Mouse (Mus musculus) heart, embryonic 10.5 days (tissue): ENCODE measurements around the gene Rit1. TPM values are rescaled to one million over a fixed set of nuclear protein-coding genes. Genes with fewer than 3 reads are reported as not detected.
"Not testable (repeated sequence)": the region's sequence is repeated elsewhere in the genome, so short reads cannot be mapped to it uniquely, and the experiment has no call there.

ENCODE experiments used
- DNase-seq: peaks from one replicate; pipeline ENCODE4 v3.0.0-alpha.2; 2017; ENCODE audit warnings: low spot score
- H3K27ac ChIP-seq: fragments of 300-500 bp; sonication (generic); 2 replicates; pipeline ENCODE4 v1.5.1; 2016; ENCODE audit warnings: mild to moderate bottlenecking
- H3K27me3 ChIP-seq: fragments of 300-500 bp; sonication (generic); 2 replicates; pipeline ENCODE4 v1.6.1; 2016; ENCODE audit warnings: mild to moderate bottlenecking; ENCODE audit not compliant: poor library complexity, insufficient read depth, severe bottlenecking
- H3K36me3 ChIP-seq: fragments of 300-500 bp; sonication (generic); 2 replicates; pipeline ENCODE4 v1.6.1; 2016; ENCODE audit warnings: mild to moderate bottlenecking, moderate library complexity
- H3K4me1 ChIP-seq: fragments of 300-500 bp; sonication (generic); 2 replicates; pipeline ENCODE4 v1.6.1; 2016; ENCODE audit warnings: mild to moderate bottlenecking
- H3K4me3 ChIP-seq: fragments of 300-500 bp; sonication (generic); 2 replicates; pipeline ENCODE4 v1.5.1; 2016; ENCODE audit warnings: mild to moderate bottlenecking, moderate library complexity
- H3K9me3 ChIP-seq: fragments of 300-500 bp; sonication (generic); 2 replicates; pipeline ENCODE4 v1.6.1; 2016; ENCODE audit warnings: mild to moderate bottlenecking, moderate library complexity
- WGBS: fragments of 180-500 bp; shearing (Covaris S2); methylation state at CpG from one replicate; pipeline ENCODE4 v1.1.7; 2016; 5-methylcytosine and 5-hydroxymethylcytosine counted together
- polyA plus RNA-seq: library from polyadenylated mRNA; unstranded; fragments of >200 nt; fragmentation: Nextera tagmentation; extraction: Ambion mirVana; gene quantifications from 2 replicates; pipeline ENCODE4 v1.2.1, GENCODE M21; 2016

Rit1 gene
- polyA plus RNA-seq, 1 experiment from 2014 or later, result 42.5 TPM

DNA sequence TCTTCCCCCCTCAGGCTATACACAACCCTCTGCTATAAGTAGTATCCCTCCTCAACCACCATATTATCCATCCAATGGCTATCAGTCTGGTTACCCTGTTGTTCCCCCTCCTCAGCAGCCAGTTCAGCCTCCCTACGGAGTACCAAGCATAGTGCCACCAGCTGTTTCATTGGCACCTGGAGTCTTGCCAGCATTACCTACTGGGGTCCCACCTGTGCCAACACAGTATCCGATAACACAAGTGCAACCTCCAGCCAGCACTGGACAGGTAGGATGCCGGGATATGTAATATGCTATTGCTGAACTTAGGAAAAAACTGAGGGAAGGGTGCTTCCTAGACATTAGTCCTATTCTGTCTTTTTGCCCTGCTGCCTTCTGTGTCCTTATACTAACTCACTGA, 16.4 kb upstream of the Rit1 start:
- DNase-seq, result peak; percentile 66
- H3K36me3 ChIP-seq, result peaks cover 98% of the 10 kb centered on the region
- H3K27ac ChIP-seq, result no peak overlapping the region
- no peaks in the 10 kb centered on the region for H3K27me3 ChIP-seq
- peaks cover 8% of the 10 kb centered on the region; the same call in 1 of the 2 replicates for H3K4me1 ChIP-seq
- no peaks in the 10 kb centered on the region for H3K9me3 ChIP-seq
- H3K4me3 ChIP-seq, result no peak overlapping the region
- WGBS, result 94% methylated on average over 3 of the region's 3 CpGs

DNA sequence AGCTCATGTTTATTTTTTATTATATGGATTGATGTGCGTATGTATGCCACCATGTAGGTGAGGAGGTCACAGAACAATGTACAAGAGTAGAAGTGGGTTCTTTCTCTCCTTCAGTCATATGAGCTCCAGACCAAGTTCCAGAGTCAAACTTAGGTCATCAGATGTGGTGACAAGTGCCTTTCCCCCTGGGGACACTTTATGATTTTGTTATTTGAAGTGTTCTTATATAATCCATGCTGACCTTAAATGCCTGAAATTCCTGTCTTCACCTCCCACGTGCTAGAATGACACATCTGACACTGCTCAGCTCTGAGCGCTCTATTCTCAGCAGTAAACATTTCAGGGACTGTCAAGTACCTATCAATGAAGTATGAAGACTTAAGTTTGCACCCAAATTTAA, 15.4 kb upstream of the Rit1 start:
- WGBS, result 55% methylated on average over 3 of the region's 3 CpGs
- no peak for DNase-seq
- H3K36me3 ChIP-seq, result peaks cover 98% of the 10 kb centered on the region
- no peaks in the 10 kb centered on the region for H3K27me3 ChIP-seq
- no peak overlapping the region for H3K27ac ChIP-seq
- no peak overlapping the region for H3K4me3 ChIP-seq
- H3K9me3 ChIP-seq, result no peaks in the 10 kb centered on the region
- H3K4me1 ChIP-seq, result peaks cover 8% of the 10 kb centered on the region; the same call in 1 of the 2 replicates

DNA sequence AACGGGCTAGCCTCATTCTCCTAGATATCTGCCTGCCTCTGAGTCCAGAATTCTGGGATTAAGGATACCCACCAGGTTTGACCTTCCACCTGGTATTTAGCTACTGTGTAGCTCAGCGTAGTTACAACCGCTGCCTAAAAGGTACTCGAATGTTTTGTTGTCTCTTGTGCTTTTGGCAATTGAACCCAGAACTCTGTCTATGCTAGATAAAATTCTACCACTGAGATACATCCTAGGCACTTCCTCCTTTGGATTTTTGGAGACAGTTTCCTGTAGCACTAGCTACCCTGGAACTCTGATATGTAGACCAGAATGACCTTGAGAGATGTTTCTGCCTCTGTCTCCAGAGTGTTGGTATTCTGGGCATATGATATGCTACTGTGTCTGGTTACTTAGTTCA, 2.9 kb upstream of the Rit1 start:
- Histone ChIP-seq H3K4me1 (peaks cover 10% of the 10 kb centered on the region), H3K9me3 (no peaks in the 10 kb centered on the region), H3K27ac (no peak overlapping the region), H3K4me3 (no peak overlapping the region), H3K27me3 (no peaks in the 10 kb centered on the region), H3K36me3 (peaks cover 57% of the 10 kb centered on the region)
- DNase-seq, result peak; percentile 19
- WGBS, result 91% methylated on average over 4 of the region's 4 CpGs

DNA sequence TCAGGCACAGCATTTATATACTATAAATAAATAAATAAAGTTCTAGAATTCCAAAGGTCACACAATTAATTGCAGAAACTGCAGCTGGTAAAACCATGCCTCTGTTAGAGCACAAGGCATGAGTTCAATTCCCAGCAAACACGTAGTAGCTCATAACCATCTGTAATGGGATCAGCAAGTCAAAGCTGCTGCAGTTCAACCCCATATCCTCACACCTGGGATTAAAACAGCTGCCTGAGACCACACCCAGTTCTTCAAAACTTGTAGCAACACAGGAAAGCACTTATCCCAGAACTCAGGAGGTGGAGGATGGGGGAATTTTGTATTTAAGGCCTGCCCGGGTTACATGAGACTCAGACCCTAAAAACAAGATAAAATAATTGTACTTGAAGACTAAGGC, 1.9 kb upstream of the Rit1 start:
- 66% methylated on average over 2 of the region's 2 CpGs for WGBS
- peak; percentile 48 for DNase-seq
- H3K27me3 ChIP-seq, result no peaks in the 10 kb centered on the region
- peaks cover 56% of the 10 kb centered on the region for H3K36me3 ChIP-seq
- no peak overlapping the region for H3K27ac ChIP-seq
- H3K4me1 ChIP-seq, result peaks cover 17% of the 10 kb centered on the region
- H3K9me3 ChIP-seq, result no peaks in the 10 kb centered on the region
- H3K4me3 ChIP-seq, result no peak overlapping the region

DNA sequence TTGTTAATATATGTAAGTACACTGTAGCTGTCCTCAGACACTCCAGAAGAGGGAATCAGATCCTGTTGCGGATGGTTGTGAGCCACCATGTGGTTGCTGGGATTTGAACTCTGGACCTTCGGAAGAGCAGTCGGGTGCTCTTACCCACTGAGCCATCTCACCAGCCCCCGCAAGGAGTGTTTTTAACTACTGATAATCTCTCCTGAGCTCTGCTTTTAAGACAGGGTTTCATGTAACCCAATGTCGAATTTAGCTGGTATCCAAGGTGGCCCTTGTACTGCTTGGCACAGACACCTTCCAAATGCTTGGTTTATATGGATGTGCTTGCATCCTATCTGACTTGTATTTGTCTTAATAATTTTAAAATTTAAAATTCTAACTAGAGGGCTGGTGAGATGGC, 922 bp upstream of the Rit1 start:
- H3K9me3 ChIP-seq, H3K4me3 ChIP-seq, H3K27ac ChIP-seq, H3K27me3 ChIP-seq: not testable (repeated sequence)
- DNase-seq, result peak; percentile 52
- Histone ChIP-seq H3K36me3 (peaks cover 56% of the 10 kb centered on the region), H3K4me1 (peaks cover 17% of the 10 kb centered on the region)
- WGBS, result 83% methylated on average over 5 of the region's 5 CpGs

DNA sequence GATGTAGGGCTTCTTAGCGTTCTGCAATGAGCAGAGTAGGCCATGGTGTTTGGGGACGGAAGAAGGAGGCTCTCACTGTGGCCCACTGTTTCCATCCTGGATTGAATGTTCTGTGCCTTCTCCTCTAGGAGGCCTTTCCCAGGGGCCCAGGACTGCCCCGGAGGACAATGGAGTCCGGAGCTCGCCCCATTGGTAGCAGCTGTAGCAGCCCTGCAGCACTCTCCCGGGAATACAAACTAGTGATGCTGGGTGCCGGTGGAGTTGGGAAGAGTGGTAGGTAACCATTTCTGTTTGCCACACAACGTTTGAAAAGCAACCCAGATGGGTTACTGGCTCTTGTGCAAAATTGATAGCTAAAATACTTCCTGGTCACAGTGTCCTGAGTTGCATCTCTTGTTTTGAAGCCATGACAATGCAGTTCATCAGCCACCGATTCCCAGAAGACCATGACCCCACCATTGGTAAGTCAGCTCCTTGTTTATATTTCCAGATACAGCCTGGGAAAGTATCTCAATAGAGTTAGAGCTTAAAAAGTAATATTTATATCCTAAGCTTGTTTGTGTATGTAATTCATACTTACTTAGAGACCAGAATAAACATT, 660 bp downstream of the Rit1 start:
- peaks cover 50% of the 10 kb centered on the region for H3K36me3 ChIP-seq
- no peaks in the 10 kb centered on the region for H3K27me3 ChIP-seq
- peak overlapping the region; percentile 87 for H3K27ac ChIP-seq
- DNase-seq, result peak; percentile 80
- peaks cover 17% of the 10 kb centered on the region for H3K4me1 ChIP-seq
- WGBS, result 9% methylated on average over 9 of the region's 9 CpGs
- no peaks in the 10 kb centered on the region for H3K9me3 ChIP-seq
- peak overlapping the region; percentile 74 for H3K4me3 ChIP-seq

DNA sequence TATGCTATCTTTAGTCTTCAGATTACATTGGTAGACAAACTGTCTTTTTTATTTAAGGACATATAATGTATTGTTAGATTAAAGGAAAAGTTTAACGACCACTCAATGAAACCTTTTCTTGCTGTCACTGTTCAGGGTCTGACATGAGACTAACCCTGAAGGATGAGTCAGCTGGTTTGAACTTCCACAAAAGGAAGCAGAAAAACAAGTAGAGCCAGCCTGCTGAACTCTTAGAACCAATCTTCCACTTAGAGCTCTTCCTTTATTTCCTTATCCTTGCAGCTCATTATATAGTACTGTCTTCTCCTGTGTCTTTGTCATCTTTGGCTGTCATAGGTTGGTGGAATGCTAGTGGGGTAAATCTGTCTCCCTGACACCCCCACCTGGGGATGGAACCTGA, 1.2 kb downstream of the Rit1 start:
- peaks cover 45% of the 10 kb centered on the region for H3K36me3 ChIP-seq
- WGBS, result 57% methylated on average over 1 of the region's 1 CpGs
- H3K4me1 ChIP-seq, result peaks cover 17% of the 10 kb centered on the region
- no peaks in the 10 kb centered on the region for H3K27me3 ChIP-seq
- H3K4me3 ChIP-seq, result peak overlapping the region; percentile 74
- DNase-seq, result no peak
- H3K9me3 ChIP-seq, result no peaks in the 10 kb centered on the region
- no peak overlapping the region for H3K27ac ChIP-seq

DNA sequence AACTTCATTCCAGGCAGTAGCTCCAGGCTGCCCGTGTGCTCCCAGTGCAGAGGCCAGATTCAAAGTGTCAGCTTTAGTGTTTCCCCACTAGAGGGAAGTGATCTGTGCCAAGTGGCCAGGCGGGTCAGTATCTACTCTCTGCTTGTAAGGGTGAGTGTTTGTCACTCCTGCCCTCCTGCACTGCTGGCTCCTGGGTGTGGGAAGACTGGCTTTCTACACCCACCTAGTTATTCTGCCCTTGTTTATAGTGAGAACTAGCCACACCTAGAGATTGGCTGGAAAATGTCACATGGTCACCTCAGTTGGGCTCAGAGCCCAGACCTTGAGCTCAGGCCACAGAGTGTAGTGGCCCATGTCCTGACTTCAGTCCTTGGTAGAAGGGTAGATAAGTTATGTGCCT, 2.5 kb downstream of the Rit1 start:
- peak; percentile 83 for DNase-seq
- Histone ChIP-seq H3K27me3 (no peaks in the 10 kb centered on the region), H3K27ac (no peak overlapping the region), H3K9me3 (no peaks in the 10 kb centered on the region), H3K36me3 (peaks cover 45% of the 10 kb centered on the region), H3K4me1 (peaks cover 17% of the 10 kb centered on the region), H3K4me3 (no peak overlapping the region)
- 46% methylated on average over 2 of the region's 2 CpGs for WGBS

DNA sequence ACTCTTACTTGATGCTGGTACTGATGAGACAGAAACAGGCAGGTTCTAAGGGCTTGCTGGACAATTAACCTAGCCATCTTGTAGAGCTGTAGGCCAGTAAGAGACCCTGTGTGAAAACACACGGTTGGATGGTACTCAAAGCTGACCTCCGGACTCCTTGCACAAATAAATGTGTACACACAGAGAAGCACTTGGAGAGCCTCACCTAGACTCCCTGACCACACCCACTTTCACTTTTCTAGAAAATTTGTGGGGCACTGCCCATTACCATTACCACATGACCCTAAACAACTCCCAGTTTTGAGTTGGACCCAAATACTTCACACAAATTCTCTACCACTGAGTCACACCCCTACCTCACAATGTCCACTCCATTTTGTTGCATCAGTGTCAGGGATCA, 19.9 kb downstream of the Rit1 start:
- no peaks in the 10 kb centered on the region for H3K9me3 ChIP-seq
- H3K27me3 ChIP-seq, result no peaks in the 10 kb centered on the region
- H3K4me3 ChIP-seq, result no peak overlapping the region
- 88% methylated on average over 2 of the region's 2 CpGs for WGBS
- peaks cover 6% of the 10 kb centered on the region; the same call in 1 of the 2 replicates for H3K36me3 ChIP-seq
- no peak overlapping the region for H3K27ac ChIP-seq
- DNase-seq, result no peak
- H3K4me1 ChIP-seq, result no peaks in the 10 kb centered on the region

DNA sequence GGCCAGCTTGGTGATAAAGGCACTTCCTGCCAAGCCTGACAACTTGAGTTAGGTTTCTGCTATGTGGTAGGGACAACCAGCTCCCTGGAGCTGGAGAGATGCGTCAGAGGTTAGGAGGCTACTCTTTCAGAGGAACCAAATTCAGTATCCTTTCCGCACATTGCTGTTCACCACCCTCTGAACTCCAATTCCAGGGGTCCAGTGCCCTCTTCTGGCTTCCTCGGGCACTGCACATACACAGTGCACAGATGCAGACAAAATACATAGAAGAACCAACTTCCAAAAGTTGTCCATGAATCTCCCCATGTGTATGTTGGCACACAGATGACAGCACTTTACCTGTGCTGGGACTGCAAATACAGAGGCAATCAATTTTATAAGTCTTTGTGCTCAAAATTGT, 22.0 kb downstream of the Rit1 start:
- H3K9me3 ChIP-seq, result no peaks in the 10 kb centered on the region
- H3K4me1 ChIP-seq, result no peaks in the 10 kb centered on the region
- H3K4me3 ChIP-seq, result no peak overlapping the region
- DNase-seq, result no peak
- 0 out of 2 replicates have a peak, but pooled peaks cover 8% of the 10 kb centered on the region for H3K36me3 ChIP-seq
- WGBS, result 55% methylated on average over 3 of the region's 3 CpGs
- no peaks in the 10 kb centered on the region for H3K27me3 ChIP-seq
- H3K27ac ChIP-seq, result no peak overlapping the region

DNA sequence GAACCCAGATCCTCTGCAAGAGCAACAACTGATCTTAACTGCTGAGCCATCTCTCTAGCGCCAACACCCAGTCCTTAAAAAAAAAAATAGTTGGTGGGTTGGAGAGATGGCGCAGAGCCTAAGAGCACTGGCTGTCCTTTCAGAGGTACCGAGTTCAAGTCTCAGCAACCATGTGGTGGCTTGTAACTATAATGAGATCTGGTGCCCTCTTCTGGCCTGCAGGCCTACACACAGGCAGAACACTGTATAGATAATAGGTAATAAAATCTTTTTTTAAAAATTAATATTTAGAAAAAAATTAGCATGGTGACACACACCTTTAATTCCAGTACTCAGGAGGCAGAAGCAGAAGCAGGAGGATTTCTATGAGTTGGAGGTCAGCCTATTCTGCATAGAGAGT, 23.5 kb downstream of the Rit1 start:
- peaks cover 10% of the 10 kb centered on the region for H3K36me3 ChIP-seq
- H3K4me3 ChIP-seq, result no peak overlapping the region
- DNase-seq, result no peak
- H3K27me3 ChIP-seq, result no peaks in the 10 kb centered on the region
- H3K27ac ChIP-seq, result no peak overlapping the region
- H3K4me1 ChIP-seq, result no peaks in the 10 kb centered on the region
- no peaks in the 10 kb centered on the region for H3K9me3 ChIP-seq
- WGBS, result 88% methylated on average over 3 of the region's 3 CpGs

DNA sequence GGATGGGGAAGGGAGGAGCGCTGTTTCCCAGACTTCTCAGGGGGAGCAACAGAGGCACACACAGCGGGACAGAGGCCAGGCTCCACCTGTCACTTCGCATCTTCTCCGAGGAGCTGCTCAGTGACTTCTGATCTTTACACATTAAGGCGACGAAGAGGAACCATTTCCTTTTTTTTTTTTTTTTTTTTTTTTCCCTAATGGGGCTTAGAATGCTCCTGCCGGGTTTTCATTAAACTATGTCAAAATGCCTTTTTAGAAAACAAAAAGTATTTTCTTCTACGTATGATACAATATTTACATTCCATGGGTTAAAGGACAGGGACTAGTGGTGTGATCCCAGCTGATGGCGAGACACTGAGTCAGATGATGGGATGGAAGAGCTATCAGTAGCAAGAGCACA, 28.9 kb downstream of the Rit1 start:
- H3K9me3 ChIP-seq, result peaks cover 21% of the 10 kb centered on the region
- no peak for DNase-seq
- no peaks in the 10 kb centered on the region for H3K27me3 ChIP-seq
- peak overlapping the region; percentile 16; the same call in 1 of the 2 replicates for H3K27ac ChIP-seq
- no peak overlapping the region for H3K4me3 ChIP-seq
- no peaks in the 10 kb centered on the region for H3K4me1 ChIP-seq
- H3K36me3 ChIP-seq, result peaks cover 42% of the 10 kb centered on the region
- WGBS, result 88% methylated on average over 9 of the region's 9 CpGs

DNA sequence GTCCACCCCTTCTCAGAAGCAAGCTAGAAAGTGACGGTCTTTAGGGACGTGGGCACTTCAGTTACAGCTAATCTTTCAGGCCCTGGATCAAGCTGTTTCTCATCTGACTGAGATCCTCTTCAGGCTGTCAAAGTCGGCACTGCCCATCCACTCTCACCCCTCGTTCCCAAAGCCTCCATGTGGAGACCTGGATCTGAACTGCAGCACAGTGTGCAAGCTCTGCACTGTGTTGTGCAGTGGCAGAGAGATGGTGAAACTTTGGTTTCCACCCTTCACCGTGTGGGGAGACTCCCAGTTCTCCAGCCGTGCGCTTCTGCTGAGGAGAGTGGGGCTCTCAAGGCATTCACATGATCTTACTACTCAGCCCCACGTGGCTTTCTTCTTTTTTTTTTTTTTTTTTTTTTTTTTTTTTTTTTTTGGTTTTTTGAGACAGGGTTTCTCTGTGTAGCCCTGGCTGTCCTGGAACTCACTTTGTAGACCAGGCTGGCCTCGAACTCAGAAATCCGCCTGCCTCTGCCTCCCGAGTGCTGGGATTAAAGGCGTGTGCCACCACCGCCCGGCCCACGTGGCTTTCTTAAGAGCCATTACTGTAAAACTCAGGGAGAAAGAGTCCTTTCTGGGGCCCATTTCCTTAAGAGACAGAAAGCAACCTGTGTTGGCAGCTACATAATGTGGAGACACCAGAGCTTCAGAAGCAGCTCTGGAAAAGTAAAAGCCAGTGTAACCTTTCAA, 29.7 kb downstream of the Rit1 start:
- 80% methylated on average over 13 of the region's 15 CpGs for WGBS
- Histone ChIP-seq H3K36me3 (peaks cover 42% of the 10 kb centered on the region), H3K27ac (no peak overlapping the region)

More for the DNA sequence above, 29.7 kb downstream of the Rit1 start:
- H3K27me3 ChIP-seq, result no peaks in the 10 kb centered on the region
- DNase-seq, result no peak
- H3K4me3 ChIP-seq, result no peak overlapping the region
- H3K9me3 ChIP-seq, result peaks cover 21% of the 10 kb centered on the region
- H3K4me1 ChIP-seq, result no peaks in the 10 kb centered on the region
